Mouse (Mus musculus) megakaryocyte, embryonic 14.5 days (primary cell): ENCODE data around the gene Coq2. TPM values are rescaled to one million over a fixed set of nuclear protein-coding genes. Genes with fewer than 3 reads are reported as not detected.
A peak's percentile ranks its signal among the peaks of the same experiment; 100 is the strongest.

Experiments
- H3K27me3 ChIP-seq: replicated peaks from 2 replicates; pipeline ENCODE3; 2012; ENCODE audit warnings: inconsistent platforms
- H3K36me3 ChIP-seq: replicated peaks from 2 replicates; pipeline ENCODE3; 2012; ENCODE audit warnings: low read length, inconsistent platforms, mixed read lengths
- H3K4me1 ChIP-seq: 2 replicates; pipeline ENCODE4 v1.6.1; 2012; ENCODE audit warnings: inconsistent platforms
- H3K4me3 ChIP-seq: replicated peaks from 2 replicates; pipeline ENCODE3; 2012; ENCODE audit warnings: moderate library complexity, mild to moderate bottlenecking, inconsistent platforms
- H3K9me3 ChIP-seq: 2 replicates; pipeline ENCODE4 v1.6.1; 2012; ENCODE audit warnings: inconsistent platforms
- FLI1 ChIP-seq: IDR thresholded peaks from 2 replicates; pipeline ENCODE4 v1.6.1; 2012; ENCODE audit warnings: low read length, inconsistent platforms, mixed read lengths
- GATA1 ChIP-seq: IDR thresholded peaks from 3 replicates; pipeline ENCODE4 v1.6.1; 2012; ENCODE audit warnings: mixed read lengths, low read length, inconsistent platforms, borderline replicate concordance
- polyA plus RNA-seq: library from polyadenylated mRNA; stranded (reverse); fragments of >175 nt; gene quantifications from 2 replicates; pipeline ENCODE4 v1.2.3, GENCODE M21; 2012; ENCODE audit warnings: low replicate concordance; ENCODE audit not compliant: insufficient read depth

Coq2 gene
- polyA plus RNA-seq, 1 experiment: 34.3 TPM

GRCm38 (mm10) chr5:100643991-100644535, 30.9 kb downstream of the Coq2 start:
- peaks cover 13% of the 10 kb centered on the region for H3K36me3 ChIP-seq
- peaks cover 20% of the 10 kb centered on the region for H3K9me3 ChIP-seq
- H3K4me3 ChIP-seq: peak overlapping the region; percentile 86
- TF ChIP-seq GATA1 (0 out of 3 replicates have a peak, but pooled peaks have one; percentile 33), FLI1 (no peak)
- H3K4me1 ChIP-seq: peaks cover 76% of the 10 kb centered on the region
- peaks cover 3% of the 10 kb centered on the region for H3K27me3 ChIP-seq

DNA sequence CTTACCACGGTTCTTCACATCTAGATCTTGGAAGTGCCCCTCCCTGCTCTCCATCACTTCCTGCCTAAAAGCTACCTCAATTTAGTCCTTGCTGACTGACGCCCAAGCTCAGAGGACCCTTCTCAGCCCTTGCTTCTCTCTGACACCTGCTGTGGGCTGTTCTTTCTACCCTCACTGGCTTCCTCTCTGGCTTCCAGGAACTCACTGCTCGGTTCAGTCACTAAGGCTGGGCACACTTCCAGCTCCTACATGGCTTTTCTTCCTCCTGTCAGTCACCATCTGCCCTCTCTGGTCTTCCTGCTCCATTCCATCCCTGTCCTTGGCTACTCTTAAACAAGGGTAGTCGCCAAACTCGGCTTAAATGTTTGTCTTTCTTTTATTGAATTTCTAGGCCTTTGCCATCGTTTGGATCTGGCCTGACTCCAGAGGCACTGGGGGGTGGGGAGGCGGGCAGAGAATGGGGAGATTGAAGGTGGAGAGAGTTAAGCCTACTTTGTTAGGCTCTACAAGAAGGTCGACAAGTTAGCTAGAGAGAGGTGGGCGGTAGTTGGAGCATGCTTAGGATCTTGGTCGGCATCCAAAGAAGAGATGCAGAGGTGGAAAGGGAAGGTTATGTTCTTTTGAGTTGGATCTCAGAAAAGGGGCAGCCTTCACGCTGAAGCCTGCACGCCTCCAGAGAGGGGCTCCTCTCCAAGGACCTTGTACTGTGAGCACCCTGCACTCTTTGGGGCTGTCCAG, 31.5 kb downstream of the Coq2 start:
- Histone ChIP-seq H3K4me3 (peak overlapping the region; percentile 86), H3K9me3 (peaks cover 20% of the 10 kb centered on the region), H3K27me3 (peaks cover 3% of the 10 kb centered on the region), H3K4me1 (peaks cover 76% of the 10 kb centered on the region), H3K36me3 (peaks cover 13% of the 10 kb centered on the region)
- TF ChIP-seq GATA1 (no peak), FLI1 (no peak)

- H3K36me3 ChIP-seq: peaks cover 13% of the 10 kb centered on the region
- H3K27me3 ChIP-seq: peaks cover 3% of the 10 kb centered on the region
- H3K4me1 ChIP-seq: peaks cover 76% of the 10 kb centered on the region
- no peak for TF ChIP-seq FLI1
- TF ChIP-seq GATA1: no peak
- peaks cover 20% of the 10 kb centered on the region for H3K9me3 ChIP-seq
- no peak overlapping the region for H3K4me3 ChIP-seq
These were observed 32.6 kb downstream of the Coq2 start for GRCm38 (mm10) chr5:100642316-100642715.

GRCm38 (mm10) chr5:100638483-100638882, 36.5 kb downstream of the Coq2 start:
- TF ChIP-seq GATA1 (no peak; the same call in 2 of the 3 replicates), FLI1 (no peak)
- Histone ChIP-seq H3K4me3 (peak overlapping the region; percentile 67), H3K9me3 (peaks cover 14% of the 10 kb centered on the region), H3K4me1 (peaks cover 83% of the 10 kb centered on the region), H3K27me3 (no peaks in the 10 kb centered on the region), H3K36me3 (peaks cover 7% of the 10 kb centered on the region)

GRCm38 (mm10) chr5:100636794-100637544, 38.0 kb downstream of the Coq2 start:
- H3K36me3 ChIP-seq: peaks cover 7% of the 10 kb centered on the region
- TF ChIP-seq FLI1 (no peak), GATA1 (no peak)
- no peaks in the 10 kb centered on the region for H3K27me3 ChIP-seq
- peak overlapping the region; percentile 75 for H3K4me3 ChIP-seq
- peaks cover 12% of the 10 kb centered on the region for H3K9me3 ChIP-seq
- peaks cover 84% of the 10 kb centered on the region for H3K4me1 ChIP-seq

- Histone ChIP-seq H3K36me3 (no peaks in the 10 kb centered on the region), H3K27me3 (no peaks in the 10 kb centered on the region), H3K4me3 (no peak overlapping the region), H3K9me3 (0 out of 2 replicates have a peak, but pooled peaks cover 3% of the 10 kb centered on the region), H3K4me1 (peaks cover 85% of the 10 kb centered on the region)
- no peak for TF ChIP-seq GATA1
- TF ChIP-seq FLI1: no peak
These were observed 39.0 kb downstream of the Coq2 start for GRCm38 (mm10) chr5:100635908-100636307.

GRCm38 (mm10) chr5:100634885-100635478, 40.0 kb downstream of the Coq2 start:
- Histone ChIP-seq H3K27me3 (no peaks in the 10 kb centered on the region), H3K4me1 (peaks cover 79% of the 10 kb centered on the region), H3K9me3 (no peaks in the 10 kb centered on the region), H3K36me3 (no peaks in the 10 kb centered on the region), H3K4me3 (peak overlapping the region; percentile 59)
- no peak for TF ChIP-seq GATA1
- TF ChIP-seq FLI1: no peak

- Histone ChIP-seq H3K4me3 (no peak overlapping the region), H3K27me3 (no peaks in the 10 kb centered on the region), H3K4me1 (peaks cover 61% of the 10 kb centered on the region), H3K9me3 (no peaks in the 10 kb centered on the region), H3K36me3 (no peaks in the 10 kb centered on the region)
- TF ChIP-seq GATA1 (no peak), FLI1 (no peak)
These were observed 42.3 kb downstream of the Coq2 start for GRCm38 (mm10) chr5:100632540-100633129.

- peaks cover 48% of the 10 kb centered on the region for H3K4me1 ChIP-seq
- H3K36me3 ChIP-seq: no peaks in the 10 kb centered on the region
- H3K9me3 ChIP-seq: no peaks in the 10 kb centered on the region
- H3K27me3 ChIP-seq: no peaks in the 10 kb centered on the region
- no peak overlapping the region for H3K4me3 ChIP-seq
- TF ChIP-seq FLI1: no peak
- TF ChIP-seq GATA1: no peak
These were observed 46.1 kb downstream of the Coq2 start for GRCm38 (mm10) chr5:100628807-100629206.
